Mouse (Mus musculus): Measurements from ENCODE around the gene Rgl2.
"Not testable (repeated sequence)": the region's sequence is repeated elsewhere in the genome, so short reads cannot be mapped to it uniquely, and the experiment has no call there.

Gene Rgl2

DNA sequence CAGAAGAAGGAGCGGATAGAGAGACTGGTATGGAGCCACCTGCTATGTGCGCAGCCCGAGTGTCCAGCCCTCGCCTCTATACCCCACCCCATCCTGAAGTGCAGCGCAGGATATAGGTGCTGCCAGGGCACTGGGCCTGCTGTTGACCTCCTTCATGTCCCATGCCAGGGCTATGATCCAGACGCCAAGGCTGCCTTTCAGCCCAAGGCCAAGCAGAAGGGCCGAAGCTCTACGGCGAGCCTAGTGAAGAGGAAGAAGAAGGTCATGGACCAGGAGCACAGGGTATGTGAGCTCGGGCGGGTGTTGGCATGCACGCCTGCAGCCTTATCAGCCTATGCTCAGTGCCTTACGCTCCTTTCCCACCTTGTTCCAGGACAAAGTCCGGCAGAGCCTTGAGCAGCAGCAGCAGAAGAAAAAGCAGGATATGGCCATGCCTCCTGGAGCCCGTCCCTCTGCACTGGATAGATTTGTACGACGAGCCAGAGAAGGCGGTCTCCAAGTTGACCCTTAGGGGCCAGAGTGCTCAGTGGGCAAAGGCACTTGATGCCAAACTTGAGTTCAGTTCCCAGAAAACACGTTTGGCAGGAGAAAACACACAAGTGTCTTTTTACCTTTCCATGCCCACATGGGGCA, 19.7 kb downstream of the Rgl2 start:
- DNase-seq (ENCODE audit: low spot score): no peak

DNA sequence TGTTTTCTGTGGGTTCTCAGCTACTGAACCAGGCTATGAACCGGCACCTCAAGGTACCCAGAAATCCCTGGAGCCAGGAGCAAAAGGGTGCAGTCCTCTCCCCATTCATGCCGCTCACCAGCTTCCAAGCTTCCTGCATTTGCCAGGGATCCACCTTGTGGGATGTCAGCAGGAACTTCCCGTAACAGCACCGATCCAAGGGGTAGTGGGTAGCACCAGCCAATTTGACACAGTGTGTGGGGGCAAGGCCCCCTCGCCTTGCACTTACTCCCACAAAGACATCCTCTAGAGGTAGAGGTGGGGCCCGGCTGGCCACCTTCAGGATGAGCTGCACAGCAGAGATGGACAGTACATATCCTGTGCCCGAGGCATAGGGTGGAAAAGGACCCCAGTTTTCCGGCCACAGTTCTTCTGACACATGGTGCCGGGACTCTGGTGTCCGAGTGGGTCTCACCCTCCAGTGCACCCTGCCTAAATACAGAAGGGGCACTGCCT, 20.8 kb downstream of the Rgl2 start:
- no peak for DNase-seq (ENCODE audit: low spot score)

DNA sequence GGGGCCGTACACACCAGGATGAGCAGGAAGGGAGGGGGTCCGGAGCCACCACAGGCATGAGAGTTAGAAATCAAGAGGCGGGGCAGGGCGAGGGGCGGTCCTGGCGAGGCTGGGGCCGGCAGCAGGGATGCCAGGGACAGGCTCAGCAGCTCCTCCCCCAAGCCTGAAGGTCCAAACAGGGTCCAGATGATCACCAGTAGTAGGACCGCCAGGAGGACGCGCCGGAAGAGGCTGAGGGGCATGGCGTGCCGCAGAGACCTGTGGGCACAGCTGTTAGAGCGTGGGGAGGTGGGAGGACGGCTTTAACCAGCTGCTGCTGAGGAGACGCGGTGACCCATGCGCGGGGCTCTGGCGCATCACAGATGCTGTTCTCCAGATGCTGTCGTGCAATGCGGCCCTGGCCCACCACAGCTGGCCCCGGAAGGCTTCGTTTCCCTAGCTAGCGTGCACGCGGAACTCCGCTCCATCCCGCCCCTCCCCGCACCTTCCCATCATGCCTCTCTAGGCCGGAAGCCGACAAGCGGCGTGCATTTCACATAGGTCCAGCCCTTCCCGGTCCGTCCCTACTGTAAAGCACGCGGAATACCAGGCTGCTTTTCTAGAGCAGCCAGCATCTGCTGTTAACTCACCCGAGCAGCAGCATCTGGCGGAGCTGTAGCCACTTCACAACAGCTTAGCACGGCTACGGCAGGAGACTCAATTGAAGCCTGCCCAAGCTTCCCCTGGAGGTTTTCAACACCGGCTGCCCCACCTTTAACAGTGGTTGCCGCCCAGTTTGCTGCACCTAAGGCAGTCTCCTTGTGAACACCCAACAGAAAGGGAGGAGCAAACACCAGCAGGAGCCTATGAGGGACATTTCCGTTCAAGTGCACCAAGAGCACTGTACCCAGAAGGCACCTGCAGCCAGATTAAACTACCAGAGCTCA, 21.9 kb downstream of the Rgl2 start, which contains the start of gene B3galt4:
Gene B3galt4, minus strand, starts transcription at position 468 of the 926 bp plus-strand sequence.
- DNase-seq (ENCODE audit: low spot score): peak; percentile 80

DNA sequence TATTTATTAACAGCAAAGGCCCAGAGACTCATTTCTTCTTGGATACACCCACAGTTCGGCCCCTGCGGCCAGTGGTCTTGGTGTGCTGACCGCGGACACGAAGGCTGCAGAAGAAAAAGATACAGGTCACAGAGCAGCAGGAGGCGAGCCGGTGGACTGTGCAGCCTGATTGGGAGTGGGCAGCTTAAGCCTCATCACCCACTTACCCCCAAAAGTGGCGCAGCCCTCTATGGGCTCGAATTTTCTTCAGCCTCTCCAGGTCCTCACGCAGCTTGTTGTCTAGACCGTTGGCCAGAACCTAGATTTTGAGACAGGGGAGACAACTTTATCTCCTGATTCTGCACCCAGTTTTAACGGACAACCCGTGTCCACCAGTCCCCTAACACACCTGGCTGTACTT, 22.7 kb downstream of the Rgl2 start:
- not testable (repeated sequence) for DNase-seq (ENCODE audit: low spot score)

DNA sequence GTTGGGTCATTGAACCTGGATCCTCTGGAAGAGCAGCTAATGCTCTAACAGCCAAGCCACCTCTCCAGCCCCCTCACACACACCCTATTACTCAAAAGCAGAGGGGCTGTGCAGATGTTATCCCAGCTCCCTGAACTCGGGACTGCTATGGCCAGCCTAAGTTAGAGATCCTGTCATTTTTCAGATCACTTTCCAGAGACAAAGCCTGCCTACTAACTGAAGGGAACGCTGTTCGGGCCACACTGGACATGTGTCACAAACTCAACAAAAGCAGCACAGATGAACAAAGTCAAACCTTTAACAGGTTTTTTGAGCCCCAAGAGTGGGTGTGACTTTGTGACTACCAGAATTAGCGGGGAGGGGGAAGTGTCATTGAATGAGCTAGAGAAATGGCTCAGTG, 23.5 kb downstream of the Rgl2 start:
- no peak for DNase-seq (ENCODE audit: low spot score)

DNA sequence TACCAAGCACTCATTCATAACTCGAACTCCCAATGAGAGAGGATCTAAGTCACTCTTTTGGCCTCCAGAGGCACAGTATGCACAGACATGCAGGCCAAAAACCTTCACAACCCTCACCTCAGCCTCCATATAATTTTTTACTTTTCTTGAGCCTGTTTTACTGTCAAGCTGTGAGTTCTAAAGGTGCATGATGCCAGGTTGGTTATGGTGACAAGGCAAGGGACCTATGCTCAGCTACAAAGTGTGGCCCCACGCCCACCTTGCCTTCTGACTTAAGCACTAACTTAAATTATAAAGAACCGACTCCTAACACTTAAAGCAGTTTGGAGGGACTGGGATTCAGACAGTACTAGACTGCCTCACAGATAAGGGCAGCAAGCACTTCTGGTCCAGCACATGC, 24.0 kb downstream of the Rgl2 start:
- DNase-seq (ENCODE audit: low spot score): no peak

DNA sequence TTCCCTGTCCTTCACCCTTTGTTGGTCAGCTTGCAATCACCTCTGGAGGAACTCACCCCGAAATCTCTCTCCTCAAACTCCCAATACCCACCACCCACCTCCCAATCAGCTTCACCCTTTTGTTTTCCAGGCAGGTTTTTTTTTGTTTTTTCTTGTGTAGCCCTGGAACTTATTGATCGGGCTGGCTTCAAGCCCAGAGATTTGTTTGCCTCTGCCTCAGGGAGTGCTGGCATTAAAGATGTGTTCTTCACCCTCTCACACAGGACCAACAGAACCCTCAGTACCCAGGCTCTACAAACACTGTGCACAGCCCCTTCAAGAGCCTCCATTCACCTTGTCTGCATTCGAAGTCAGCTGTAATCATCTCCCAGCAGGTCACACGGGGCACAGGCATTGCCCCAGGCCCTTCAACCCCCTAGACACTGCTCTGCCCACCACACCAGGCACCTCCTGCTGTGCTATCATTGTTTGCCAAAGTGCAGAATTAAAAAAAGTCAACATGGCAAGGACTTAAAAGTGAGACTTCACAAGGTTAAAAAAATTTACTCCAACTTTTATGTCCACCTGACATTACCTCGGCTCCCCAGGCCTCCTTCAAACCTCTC, 24.7 kb downstream of the Rgl2 start:
- DNase-seq (ENCODE audit: low spot score): no peak

DNA sequence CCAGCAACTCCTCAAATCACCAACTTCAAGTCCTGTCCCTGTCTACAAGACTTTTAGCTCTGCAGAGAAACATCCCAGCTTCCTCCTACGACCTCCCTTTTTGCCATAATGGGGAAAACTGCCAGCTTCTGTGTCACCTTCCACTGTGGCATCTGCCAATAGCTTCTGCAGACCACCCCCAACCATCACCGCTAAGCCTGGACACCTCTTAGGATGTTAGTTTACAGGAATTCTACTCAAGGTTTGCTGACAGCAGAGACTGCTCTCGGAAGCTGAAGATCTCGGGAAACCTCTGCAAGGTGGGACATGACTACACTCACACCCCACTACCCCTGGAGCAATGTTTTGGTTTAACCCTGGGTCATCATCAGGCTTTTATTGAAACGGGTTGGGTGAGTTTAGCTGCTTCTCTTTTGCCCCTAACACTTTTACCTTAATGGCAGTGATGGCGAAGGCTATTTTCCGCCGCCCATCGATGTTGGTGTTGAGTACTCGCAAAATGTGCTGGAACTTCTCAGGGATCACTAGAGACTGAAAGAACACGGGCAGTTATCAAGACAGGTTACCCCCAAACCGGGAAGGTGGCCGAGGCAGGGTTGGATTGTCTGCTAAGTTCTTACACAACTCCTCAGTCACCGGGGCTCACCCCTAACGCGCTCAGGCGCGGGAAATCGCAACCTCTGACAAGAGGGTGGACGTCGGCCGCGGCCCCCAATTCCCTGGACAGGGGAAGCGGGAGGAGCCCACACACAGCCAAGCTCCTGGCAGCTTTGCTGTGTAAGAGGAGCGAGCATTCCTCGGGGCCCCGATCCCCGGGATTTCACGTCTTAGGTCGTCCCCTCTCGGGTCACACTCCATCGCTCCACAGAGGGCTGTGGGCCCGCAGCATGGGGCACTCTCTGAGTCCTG, 25.6 kb downstream of the Rgl2 start:
- no peak for DNase-seq (ENCODE audit: low spot score)

DNA sequence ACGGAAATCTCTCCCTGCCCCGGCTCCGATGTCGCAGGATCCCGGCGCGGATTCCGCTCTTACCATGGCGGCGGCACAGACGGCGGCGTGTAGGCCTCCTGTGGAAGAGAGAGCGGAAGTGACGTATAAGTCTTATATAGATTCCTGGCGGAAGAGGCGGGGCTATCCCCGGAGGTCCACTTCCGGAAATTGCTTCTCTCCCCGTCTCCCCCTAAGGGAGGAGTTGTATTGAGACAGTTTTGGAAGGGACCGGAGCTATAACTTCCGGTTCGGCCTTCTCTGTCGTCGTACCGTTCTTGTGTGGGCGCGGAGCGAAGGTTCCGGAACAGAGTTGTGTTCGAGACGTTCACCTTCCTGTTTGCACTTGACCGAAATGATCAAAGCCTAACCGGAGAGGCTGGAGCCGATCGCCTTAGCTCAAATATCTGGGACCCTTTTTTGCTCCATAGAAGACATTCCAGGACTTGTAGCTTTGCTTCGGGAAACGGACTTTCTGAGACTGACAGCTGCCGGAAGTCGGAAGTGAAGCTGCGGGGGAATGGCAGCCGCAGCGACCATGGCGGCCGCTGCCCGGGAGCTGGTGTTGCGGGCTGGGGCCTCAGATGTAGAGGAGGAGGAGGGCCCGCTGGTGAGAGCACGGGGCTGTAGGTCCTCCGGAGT, 26.3 kb downstream of the Rgl2 start, which contains the start of the genes Vps52 and Rps18:
Gene Vps52, plus strand, starts transcription at position 258 of the 660 bp plus-strand sequence.
Gene Rps18, minus strand, starts transcription at position 447 of the 660 bp plus-strand sequence.
- peak; percentile 98 for DNase-seq (ENCODE audit: low spot score)

DNA sequence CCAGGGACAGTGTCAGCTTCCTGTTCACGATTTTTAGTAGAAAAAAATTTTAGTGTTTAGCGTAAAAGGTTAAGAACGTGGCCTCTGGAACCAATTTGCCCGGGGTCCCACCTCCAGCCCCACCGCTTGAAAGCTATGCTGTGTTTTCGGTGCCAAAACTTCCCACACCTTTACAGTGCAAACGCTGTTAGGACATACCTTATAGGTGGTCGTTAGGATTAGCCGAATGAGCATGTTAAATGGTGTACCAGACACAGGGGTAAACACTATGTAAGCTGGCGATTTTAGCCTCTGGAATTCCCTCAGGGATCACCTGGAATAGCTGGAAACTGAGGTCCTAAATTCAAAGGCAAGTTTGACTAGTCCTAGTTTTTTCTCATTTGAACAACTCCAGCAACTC, 27.0 kb downstream of the Rgl2 start:
- DNase-seq (ENCODE audit: low spot score): no peak

DNA sequence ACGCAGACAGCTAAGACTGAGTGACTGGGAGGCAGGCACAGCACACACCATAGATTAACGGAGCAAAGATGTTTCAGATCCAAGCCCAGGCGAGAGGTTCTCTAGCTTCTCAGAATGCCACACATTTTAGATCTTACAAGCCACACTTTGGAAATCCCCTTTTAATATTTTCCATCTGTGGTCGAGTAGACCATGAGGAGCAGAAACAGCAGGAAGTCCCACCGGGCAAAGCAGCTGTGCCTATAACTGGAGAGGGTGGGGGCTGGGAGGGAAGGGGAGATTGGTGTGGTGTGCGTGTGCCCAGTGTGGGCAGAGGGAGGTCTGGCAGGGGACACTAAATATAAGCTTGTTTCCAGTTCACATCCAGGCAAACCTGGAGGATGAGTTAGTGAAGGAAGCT, 28.1 kb downstream of the Rgl2 start:
- no peak for DNase-seq (ENCODE audit: low spot score)

DNA sequence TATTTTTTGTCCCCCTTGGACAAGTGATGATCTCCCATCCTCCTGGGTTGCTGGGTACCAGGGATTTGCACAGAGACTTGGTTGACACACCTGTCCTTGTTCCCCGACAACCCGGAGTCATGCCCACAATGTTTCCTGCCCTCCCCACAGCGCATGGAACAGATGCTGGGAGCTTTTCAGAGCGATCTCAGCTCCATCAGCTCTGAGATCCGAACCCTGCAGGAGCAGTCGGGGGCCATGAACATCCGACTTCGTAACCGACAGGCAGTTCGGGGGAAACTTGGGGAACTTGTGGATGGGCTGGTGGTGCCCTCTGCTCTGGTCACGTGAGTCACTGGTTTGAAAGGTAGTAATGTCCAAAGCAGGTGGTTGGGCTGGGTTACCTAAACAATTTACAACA, 29.1 kb downstream of the Rgl2 start:
- no peak for DNase-seq (ENCODE audit: low spot score)

DNA sequence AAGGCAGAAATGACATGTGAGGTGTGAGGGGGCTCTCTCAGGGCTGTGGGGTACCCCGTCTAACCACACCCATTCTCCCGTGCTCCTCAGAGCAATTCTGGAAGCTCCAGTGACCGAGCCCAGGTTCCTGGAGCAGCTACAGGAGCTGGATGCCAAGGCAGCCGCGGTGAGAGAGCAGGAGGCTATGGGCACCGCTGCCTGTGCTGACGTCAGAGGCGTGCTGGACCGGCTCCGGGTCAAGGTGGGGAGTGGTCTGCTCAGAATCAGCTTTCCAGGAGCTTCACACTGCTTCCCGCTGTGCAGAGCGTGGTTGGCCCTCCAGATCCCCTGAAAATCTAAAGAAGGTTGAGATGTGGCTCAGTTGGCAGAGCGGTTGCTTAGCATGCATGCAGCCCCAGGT, 29.8 kb downstream of the Rgl2 start:
- DNase-seq (ENCODE audit: low spot score): no peak

DNA sequence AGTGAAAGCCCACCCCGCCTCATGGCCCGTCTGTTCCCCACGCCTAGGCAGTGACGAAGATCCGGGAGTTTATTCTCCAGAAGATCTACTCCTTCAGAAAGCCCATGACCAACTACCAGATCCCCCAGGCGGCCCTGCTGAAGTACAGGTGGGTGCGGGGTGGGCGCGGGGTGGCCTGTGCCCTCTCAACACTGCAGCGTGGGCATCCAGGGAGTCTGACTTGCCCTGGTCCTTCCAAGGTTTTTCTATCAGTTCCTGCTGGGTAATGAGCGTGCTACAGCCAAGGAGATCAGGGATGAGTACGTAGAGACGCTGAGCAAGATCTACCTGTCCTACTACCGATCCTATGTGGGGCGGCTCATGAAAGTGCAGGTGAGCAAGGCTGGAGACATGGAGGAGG, 30.6 kb downstream of the Rgl2 start:
- no peak for DNase-seq (ENCODE audit: low spot score)

DNA sequence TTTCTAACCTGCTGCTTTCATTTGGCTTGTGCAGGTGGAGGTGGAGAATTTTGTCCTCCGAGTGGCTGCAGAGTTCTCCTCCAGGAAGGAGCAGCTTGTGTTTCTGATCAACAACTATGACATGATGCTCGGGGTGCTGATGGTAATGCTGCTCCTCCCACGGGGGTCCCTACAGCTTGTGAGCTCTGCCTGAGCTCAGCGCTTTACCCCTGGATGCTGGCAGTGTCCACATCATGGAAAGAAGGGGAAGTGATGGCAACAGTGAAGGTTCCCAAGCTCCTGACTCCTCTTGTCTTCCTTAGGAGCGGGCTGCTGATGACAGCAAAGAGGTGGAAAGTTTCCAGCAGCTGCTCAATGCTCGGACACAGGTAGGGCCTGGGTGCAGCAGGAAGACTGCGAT, 33.5 kb downstream of the Rgl2 start:
- DNase-seq (ENCODE audit: low spot score): no peak

DNA sequence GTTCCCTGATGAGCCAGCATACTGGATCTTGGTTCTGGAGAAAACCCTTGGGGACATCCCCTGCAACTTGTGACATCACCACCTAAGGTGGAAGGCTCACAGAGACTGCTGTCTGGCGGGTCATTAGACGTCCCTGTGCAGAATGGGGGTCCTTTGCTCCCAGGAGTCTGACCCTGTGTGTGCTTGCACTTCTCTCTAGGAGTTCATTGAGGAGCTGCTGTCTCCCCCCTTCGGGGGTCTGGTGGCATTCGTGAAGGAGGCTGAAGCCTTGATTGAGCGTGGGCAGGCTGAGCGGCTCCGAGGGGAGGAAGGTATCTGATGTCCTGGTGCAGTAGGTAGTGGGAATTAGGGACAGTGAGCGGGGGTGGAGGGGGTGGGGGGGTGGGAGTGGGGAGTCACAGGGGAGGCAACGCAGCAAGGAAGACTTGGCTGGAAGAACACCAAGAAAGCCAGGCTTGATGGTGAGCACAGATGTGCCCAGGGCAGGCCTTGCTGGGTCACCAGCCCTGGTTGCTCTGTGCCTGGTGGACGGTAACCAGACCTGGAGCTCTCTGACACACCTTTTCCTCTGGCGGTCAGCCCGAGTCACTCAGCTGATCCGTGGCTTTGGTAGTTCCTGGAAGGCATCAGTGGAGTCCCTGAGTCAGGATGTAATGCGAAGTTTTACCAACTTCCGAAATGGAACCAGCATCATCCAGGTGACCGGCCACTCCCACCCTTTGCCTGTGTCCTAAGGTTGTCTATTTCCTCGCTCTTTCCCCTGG, 35.9 kb downstream of the Rgl2 start:
- DNase-seq (ENCODE audit: low spot score): no peak

DNA sequence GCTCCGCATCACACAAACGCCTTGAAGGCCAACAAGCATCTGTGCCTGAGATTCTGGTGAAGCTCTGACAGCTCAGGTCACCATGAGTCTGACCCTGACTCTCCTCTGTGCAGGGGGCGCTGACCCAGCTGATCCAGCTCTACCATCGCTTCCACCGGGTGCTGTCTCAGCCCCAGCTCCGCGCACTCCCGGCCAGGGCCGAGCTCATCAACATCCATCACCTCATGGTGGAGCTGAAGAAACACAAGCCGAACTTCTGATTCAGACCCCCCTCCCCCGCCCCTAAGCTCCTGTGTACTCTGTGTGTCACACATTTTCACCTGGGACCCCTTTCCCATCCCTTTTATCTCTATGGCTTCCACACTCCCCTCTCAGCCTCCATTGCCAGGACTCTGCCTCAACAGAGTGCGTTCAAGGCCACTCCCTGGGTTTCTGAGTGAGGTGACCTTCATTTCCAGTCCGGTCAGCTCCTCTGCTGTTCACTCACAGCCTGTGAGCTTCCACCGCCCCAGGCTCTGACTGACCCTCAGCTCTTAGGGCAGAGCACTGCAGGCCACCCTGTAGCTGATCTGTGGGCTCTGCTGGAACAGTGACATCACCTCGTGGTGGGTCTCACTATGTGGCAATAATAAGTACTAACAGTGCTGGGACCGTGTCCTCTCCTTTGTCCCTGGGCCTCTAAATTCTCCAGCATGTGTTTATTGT, 36.7 kb downstream of the Rgl2 start:
- DNase-seq (ENCODE audit: low spot score): no peak

DNA sequence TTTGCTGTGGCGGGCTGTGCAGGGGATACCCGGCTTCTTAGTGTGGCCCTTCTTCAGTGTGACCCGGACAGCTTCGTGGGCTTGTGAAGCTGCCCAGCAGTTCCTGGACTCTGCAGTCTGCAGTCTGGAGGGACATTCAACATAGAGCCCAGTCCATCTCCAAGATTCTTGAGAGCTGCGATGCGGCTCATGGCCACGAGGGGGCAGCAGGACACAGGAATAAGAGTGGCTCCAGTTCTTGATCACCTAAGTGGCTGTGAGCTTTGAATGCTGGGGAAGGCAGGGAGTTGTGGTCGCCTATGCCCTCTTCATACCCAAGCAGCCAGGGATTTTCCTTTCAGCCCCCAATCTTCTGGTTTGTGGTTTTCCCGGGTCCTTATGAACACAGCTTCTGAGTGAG, 39.1 kb downstream of the Rgl2 start:
- DNase-seq (ENCODE audit: low spot score): peak; percentile 84

DNA sequence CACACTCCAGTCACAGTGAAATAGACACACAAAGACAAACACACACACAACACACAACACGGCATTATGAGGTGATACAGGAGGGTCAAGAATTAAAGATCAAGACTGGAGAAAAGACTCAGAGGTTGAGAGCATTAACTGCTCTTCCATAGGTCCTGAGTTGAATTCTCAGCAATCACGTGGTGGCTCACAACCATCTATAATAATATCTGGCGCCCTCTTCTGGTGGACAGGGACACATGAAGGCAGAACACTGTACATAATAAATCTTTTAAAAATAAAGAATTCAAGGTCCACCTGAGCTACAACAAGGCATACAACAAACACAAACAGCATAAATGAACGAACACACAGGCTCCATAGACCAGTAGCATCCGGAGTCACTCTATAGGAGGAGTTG, 39.6 kb downstream of the Rgl2 start:
- DNase-seq (ENCODE audit: low spot score): peak; percentile 73

DNA sequence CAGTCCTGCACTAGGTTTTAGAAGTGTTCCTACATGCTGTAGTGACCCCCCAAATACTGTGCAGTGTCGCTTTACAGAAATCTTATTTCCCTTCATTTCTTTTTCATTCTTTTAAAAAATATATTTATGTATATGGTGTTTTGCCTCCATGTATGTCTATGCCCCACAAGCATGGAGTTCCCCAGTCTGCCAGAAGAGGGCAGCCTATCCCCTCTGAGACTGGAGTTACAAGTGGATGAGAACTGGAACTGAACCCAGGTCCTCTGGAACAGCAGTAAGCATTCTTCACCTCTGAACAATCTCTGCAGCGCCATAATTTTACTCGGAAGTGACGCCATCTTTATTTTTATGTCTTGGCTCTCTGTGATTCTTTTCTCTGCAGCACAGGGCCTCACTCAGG, 40.1 kb downstream of the Rgl2 start:
- no peak for DNase-seq (ENCODE audit: low spot score)

All from lung, postnatal 25 days (tissue).